Mouse (Mus musculus): Measurements from ENCODE around the gene Slc25a23.

- TF ChIP-seq CTCF (IDR thresholded peaks at IDR 0.05; ENCODE audit: borderline replicate concordance, extremely low read depth, insufficient read depth, insufficient read length) (no peak), POLR2A (IDR thresholded peaks at IDR 0.05; ENCODE audit: borderline replicate concordance, extremely low read depth, insufficient read depth, insufficient read length, poor library complexity, severe bottlenecking) (no peak)
Observed at GRCm38 (mm10) chr17:57108666-57109171, 49.1 kb upstream of the Slc25a23 start.

All from brain, embryonic 14.5 days (tissue).